Mouse (Mus musculus) macrophage (primary cell): ENCODE results near the gene Olfr1357. TPM values are rescaled to one million over a fixed set of nuclear protein-coding genes. Genes with fewer than 3 reads are reported as not detected.

Experiments used
- H3K27ac ChIP-seq: fragments of 350-480 bp; formaldehyde crosslinking; 2 replicates; pipeline ENCODE4 v1.9.0; 2021
- H3K36me3 ChIP-seq: fragments of 350-480 bp; formaldehyde crosslinking; 2 replicates; pipeline ENCODE4 v1.9.0; 2021; ENCODE audit errors: inconsistent target
- H3K4me3 ChIP-seq: fragments of 350-480 bp; formaldehyde crosslinking; 2 replicates; pipeline ENCODE4 v1.9.0; 2021; ENCODE audit errors: inconsistent target
- H3K79me2 ChIP-seq: fragments of 350-480 bp; formaldehyde crosslinking; 2 replicates; pipeline ENCODE4 v1.9.0; 2021; ENCODE audit errors: inconsistent target
- WGBS: methylation state at CpG from one replicate; pipeline ENCODE4 v1.1.7; 2026; ENCODE audit warnings: inconsistent platforms; ENCODE audit not compliant: missing documents; 5-methylcytosine and 5-hydroxymethylcytosine counted together
- polyA plus RNA-seq: library from polyadenylated mRNA; stranded (reverse); fragments of 250-400 nt; gene quantifications from 3 replicates; pipeline ENCODE4 v1.2.4, GENCODE M21; 2018; ENCODE audit warnings: inconsistent platforms

The Olfr1357 gene
- polyA plus RNA-seq, 1 experiment from 2014 or later, result not detected

- no peaks in the 10 kb centered on the region for H3K36me3 ChIP-seq
Observed at GRCm38 (mm10) chr10:78570897-78571296, 47.0 kb downstream of the Olfr1357 start.

GRCm38 (mm10) chr10:78570416-78570815, 47.5 kb downstream of the Olfr1357 start:
- WGBS, result 77% methylated on average over 6 of the region's 6 CpGs
- H3K4me3 ChIP-seq, result no peak overlapping the region
- H3K27ac ChIP-seq, result no peak overlapping the region
- no peaks in the 10 kb centered on the region for H3K36me3 ChIP-seq
- H3K79me2 ChIP-seq, result no peaks in the 10 kb centered on the region

More at GRCm38 (mm10) chr10:78570897-78571296, 47.0 kb downstream of the Olfr1357 start:
- Histone ChIP-seq H3K4me3 (no peak overlapping the region), H3K79me2 (no peaks in the 10 kb centered on the region), H3K27ac (no peak overlapping the region)
- 88% methylated on average over 2 of the region's 2 CpGs for WGBS

GRCm38 (mm10) chr10:78569686-78570085, 48.2 kb downstream of the Olfr1357 start:
- H3K36me3 ChIP-seq, result no peaks in the 10 kb centered on the region
- H3K4me3 ChIP-seq, result no peak overlapping the region
- 87% methylated on average over 3 of the region's 3 CpGs for WGBS
- no peak overlapping the region for H3K27ac ChIP-seq
- H3K79me2 ChIP-seq, result no peaks in the 10 kb centered on the region

GRCm38 (mm10) chr10:78569191-78569590, 48.7 kb downstream of the Olfr1357 start:
- Histone ChIP-seq H3K4me3 (no peak overlapping the region), H3K36me3 (no peaks in the 10 kb centered on the region), H3K79me2 (no peaks in the 10 kb centered on the region), H3K27ac (no peak overlapping the region)
- WGBS, result 82% methylated on average over 3 of the region's 3 CpGs

- Histone ChIP-seq H3K36me3 (no peaks in the 10 kb centered on the region), H3K27ac (no peak overlapping the region), H3K4me3 (no peak overlapping the region), H3K79me2 (no peaks in the 10 kb centered on the region)
- WGBS, result 80% methylated on average over 1 of the region's 1 CpGs
Observed at GRCm38 (mm10) chr10:78565070-78565469, 52.8 kb downstream of the Olfr1357 start.

Other genes with a start within 250 kb of the Olfr1357 start
- gene Rrp1, start 205.0 kb downstream of the Olfr1357 start, polyA plus RNA-seq, result 115 to 224 TPM (median 150 TPM) in 3 replicates
- gene Cstb, start 192.4 kb downstream of the Olfr1357 start, polyA plus RNA-seq, result 1,283 to 1,841 TPM (median 1,659 TPM) in 3 replicates
- 172 to 209 TPM (median 200 TPM) in 3 replicates for gene Pdxk, start 153.1 kb downstream of the Olfr1357 start, polyA plus RNA-seq
- gene Olfr1358, start 100.6 kb downstream of the Olfr1357 start, polyA plus RNA-seq, result not detected in 3 replicates
- gene Ilvbl, start 43.7 kb downstream of the Olfr1357 start, polyA plus RNA-seq, result 15.2 to 39.5 TPM (median 37.4 TPM) in 3 replicates
- 0.77 to 1.7 TPM (median 1.5 TPM) in 3 replicates for gene Syde1, start 26.1 kb downstream of the Olfr1357 start, polyA plus RNA-seq
- not detected in 3 replicates for gene Casp14, start 100.2 kb upstream of the Olfr1357 start, polyA plus RNA-seq
- gene Ccdc105, start 135.0 kb upstream of the Olfr1357 start, polyA plus RNA-seq, result not detected in 3 replicates
- not detected in 3 replicates for gene Slc1a6, start 162.4 kb upstream of the Olfr1357 start, polyA plus RNA-seq
- not detected in 3 replicates for gene Olfr1356, start 234.1 kb upstream of the Olfr1357 start, polyA plus RNA-seq